Comparison of ENCODE assay signal across 9 mouse cellular contexts in genomic region chr7:79284160-79284888, GRCm38 (mm10). TPM values are rescaled to one million over a fixed set of nuclear protein-coding genes. Genes with fewer than 3 reads are reported as not detected.
DNase-seq lines count a peak whose midpoint lies in the region; ATAC-seq lines count a peak whose summit lies in the region.
"Had no signal": no experiment of that assay in that cellular context is flagged by ENCODE, and none has a peak within 500 bp of the region (broad histone marks: within the 10 kb centered on the region; RNA-seq: fewer than 3 reads in every experiment).

No protein-coding gene starts in this region.

- H3K9ac ChIP-seq in hindbrain, embryonic 16.5 days (ENCODE audit: low read depth, low read length) = no peak overlapping the region
- no peak overlapping the region for H3K9ac ChIP-seq in hindbrain, embryonic 11.5 days (ENCODE audit: low read depth, low read length)
- no peak overlapping the region for H3K9ac ChIP-seq in midbrain, embryonic 16.5 days (ENCODE audit: low read depth, low read length)
- H3K9ac ChIP-seq: limb, embryonic 15.5 days had no signal

- no peaks in the 10 kb centered on the region for H3K9me3 ChIP-seq in hindbrain, embryonic 16.5 days (ENCODE audit: control insufficient read depth, low read length)
- no peaks in the 10 kb centered on the region for H3K9me3 ChIP-seq in hindbrain, embryonic 11.5 days (ENCODE audit: control insufficient read depth, low read length)
- H3K9me3 ChIP-seq in erythroblast, embryonic 14.5 days (ENCODE audit: control insufficient read depth, low read length) = no peaks in the 10 kb centered on the region
- no peaks in the 10 kb centered on the region for H3K9me3 ChIP-seq in midbrain, embryonic 16.5 days (replicated peaks; ENCODE audit: control insufficient read depth, low read length, poor library complexity, severe bottlenecking)
- H3K9me3 ChIP-seq: embryonic facial prominence, embryonic 10.5 days; limb, embryonic 15.5 days had no signal

- no peaks in the 10 kb centered on the region for H3K36me3 ChIP-seq in hindbrain, embryonic 16.5 days (ENCODE audit: control insufficient read depth, insufficient read depth, low read length)
- no peaks in the 10 kb centered on the region for H3K36me3 ChIP-seq in hindbrain, embryonic 11.5 days (ENCODE audit: control insufficient read depth, insufficient read depth, low read length)
- H3K36me3 ChIP-seq in erythroblast, embryonic 14.5 days (ENCODE audit: control insufficient read depth) = peaks cover 77% of the 10 kb centered on the region
- H3K36me3 ChIP-seq in midbrain, embryonic 16.5 days (ENCODE audit: control insufficient read depth, insufficient read depth, low read length) = no peaks in the 10 kb centered on the region
- H3K36me3 ChIP-seq: limb, embryonic 15.5 days had no signal

- H3K4me2 ChIP-seq in hindbrain, embryonic 16.5 days (ENCODE audit: low read length) = no peak overlapping the region
- no peak overlapping the region for H3K4me2 ChIP-seq in hindbrain, embryonic 11.5 days (replicated peaks; ENCODE audit: low read depth, low read length)
- H3K4me2 ChIP-seq in midbrain, embryonic 16.5 days (ENCODE audit: low read length) = no peak overlapping the region
- H3K4me2 ChIP-seq: limb, embryonic 15.5 days had no signal

- peak; percentile 51; the same call in 1 of the 2 replicates for ATAC-seq in hindbrain, embryonic 16.5 days
- no peak for ATAC-seq in hindbrain, embryonic 11.5 days (ENCODE audit: low FRiP score)
- no peak for ATAC-seq in midbrain, embryonic 16.5 days

- intact Hi-C loops in gastrocnemius, postnatal 14 days (cut with DNase I; ENCODE audit: low total_unique reads) = no loop called here

- peak overlapping the region; percentile 23; the same call in 1 of the 2 replicates for H3K27ac ChIP-seq in hindbrain, embryonic 16.5 days (ENCODE audit: low read depth, low read length)
- H3K27ac ChIP-seq in hindbrain, embryonic 11.5 days (ENCODE audit: low read depth, low read length) = no peak overlapping the region
- peak overlapping the region; percentile 7; the same call in 1 of the 2 replicates for H3K27ac ChIP-seq in midbrain, embryonic 16.5 days (ENCODE audit: low read length)
- H3K27ac ChIP-seq: embryonic facial prominence, embryonic 10.5 days; limb, embryonic 15.5 days had no signal

- H3K4me1 ChIP-seq in hindbrain, embryonic 16.5 days (ENCODE audit: control insufficient read depth, insufficient read depth, low read depth, low read length) = peaks cover 22% of the 10 kb centered on the region
- H3K4me1 ChIP-seq in hindbrain, embryonic 11.5 days (replicated peaks; ENCODE audit: control insufficient read depth, insufficient read depth, low read length) = no peaks in the 10 kb centered on the region
- peaks cover 89% of the 10 kb centered on the region for H3K4me1 ChIP-seq in erythroblast, embryonic 14.5 days (ENCODE audit: control insufficient read depth)
- H3K4me1 ChIP-seq in midbrain, embryonic 16.5 days (ENCODE audit: control insufficient read depth, insufficient read depth, low read length) = peaks cover 31% of the 10 kb centered on the region

- no peak overlapping the region for H3K4me3 ChIP-seq in hindbrain, embryonic 16.5 days (ENCODE audit: low read length)
- no peak overlapping the region for H3K4me3 ChIP-seq in hindbrain, embryonic 11.5 days (ENCODE audit: low read depth, low read length)
- H3K4me3 ChIP-seq in erythroblast, embryonic 14.5 days (replicated peaks) = peak overlapping the region; percentile 25
- H3K4me3 ChIP-seq in midbrain, embryonic 16.5 days (ENCODE audit: low read depth, low read length) = no peak overlapping the region
- H3K4me3 ChIP-seq: embryonic facial prominence, embryonic 10.5 days; limb, embryonic 15.5 days had no signal

- DNase-seq in hindbrain, embryonic 11.5 days (ENCODE audit: low spot score) = no peak
- DNase-seq in c-Kit-positive CD71-positive TER-119-negative erythroid progenitor cells, embryonic 14.5 days (ENCODE audit: low read depth) = peak; percentile 72
- DNase-seq in frontal cortex, adult 2 months (ENCODE audit: extremely low spot score in 1 of 2, low spot score in 1 of 2) = no peak
- no peak for DNase-seq in gastrocnemius, postnatal 14 days

- 70% methylated on average over 14 of the region's 14 CpGs for WGBS in hindbrain, embryonic 16.5 days
- WGBS in hindbrain, embryonic 11.5 days = 79% methylated on average over 14 of the region's 14 CpGs
- 23% methylated on average over 14 of the region's 14 CpGs for WGBS in midbrain, embryonic 16.5 days

- no peaks in the 10 kb centered on the region for H3K27me3 ChIP-seq in hindbrain, embryonic 16.5 days (replicated peaks; ENCODE audit: control insufficient read depth, insufficient read depth, low read length)
- H3K27me3 ChIP-seq in hindbrain, embryonic 11.5 days (ENCODE audit: control insufficient read depth, insufficient read depth, low read length) = no peaks in the 10 kb centered on the region
- no peaks in the 10 kb centered on the region for H3K27me3 ChIP-seq in erythroblast, embryonic 14.5 days (ENCODE audit: control insufficient read depth)
- no peaks in the 10 kb centered on the region for H3K27me3 ChIP-seq in midbrain, embryonic 16.5 days (ENCODE audit: control insufficient read depth, insufficient read depth, low read depth, low read length)
- H3K27me3 ChIP-seq: limb, embryonic 15.5 days had no signal

RNA-seq across cellular contexts. Expression of gene Abhd2, which starts 11.3 kb away (rescaled TPM):
- 16.3 and 21.4 TPM in 2 replicates for polyA plus RNA-seq in hindbrain, embryonic 16.5 days (2015; fragmentation: Nextera tagmentation; extraction: Ambion mirVana)
- polyA plus RNA-seq in hindbrain, embryonic 11.5 days (2014; fragmentation: Nextera tagmentation; extraction: Ambion mirVana) = 12.1 and 12.2 TPM in 2 replicates
- 1.0 and 1.6 TPM in 2 replicates for polyA plus RNA-seq in erythroblast, embryonic 14.5 days (2012)
- 18.7 and 19.3 TPM in 2 replicates for polyA plus RNA-seq in midbrain, embryonic 16.5 days (2015; fragmentation: Nextera tagmentation; extraction: Ambion mirVana)
- 38.6 and 39.2 TPM in 2 replicates for polyA plus RNA-seq in frontal cortex, adult 2 months (2012; rRNA removed)
- 10 to 100 TPM in 1 of 2 experiments, 1 to 10 TPM in 1; 8.7 to 11.7 TPM for total RNA-seq in gastrocnemius, postnatal 14 days (2021)
